Mouse (Mus musculus): ENCODE data around the gene Arhgap23. TPM values are rescaled to one million over a fixed set of nuclear protein-coding genes. Genes with fewer than 3 reads are reported as not detected.

Arhgap23 gene
- polyA plus RNA-seq, 1 experiment from 2014 or later, result 9.3 TPM

GRCm38 (mm10) chr11:97521741-97522474, 106.6 kb downstream of the Arhgap23 start:
- Histone ChIP-seq H3K27ac (no peak overlapping the region), H3K9me3 (replicated peaks) (no peaks in the 10 kb centered on the region), H3K4me2 (replicated peaks) (no peak overlapping the region), H3K9ac (no peak overlapping the region), H3K27me3 (no peaks in the 10 kb centered on the region), H3K36me3 (peaks cover 68% of the 10 kb centered on the region), H3K4me1 (peaks cover 19% of the 10 kb centered on the region), H3K4me3 (no peak overlapping the region)
- WGBS, result 82% methylated on average over 29 of the region's 29 CpGs
- no peak for ATAC-seq (ENCODE audit: low FRiP score)

DNA sequence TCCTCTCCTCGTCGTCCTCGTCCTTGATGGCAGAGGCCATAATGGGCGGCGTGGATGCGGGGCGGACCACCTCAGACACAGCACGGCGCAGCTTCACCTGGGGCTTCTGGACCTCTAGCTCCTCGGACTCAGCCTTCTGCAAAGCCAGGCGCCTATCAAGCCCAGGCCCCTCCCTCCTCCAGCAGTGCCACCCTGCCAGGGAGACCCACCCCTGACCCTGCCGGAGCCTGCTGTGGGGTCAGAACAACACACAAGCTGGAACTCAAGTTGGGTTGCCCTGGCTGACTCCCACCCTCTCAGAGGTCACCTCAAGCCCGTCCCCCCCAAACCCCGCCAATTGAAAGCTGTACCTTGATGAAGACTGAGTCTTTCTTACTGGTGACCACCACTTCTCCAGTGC, 107.8 kb downstream of the Arhgap23 start:
- H3K9ac ChIP-seq, result no peak overlapping the region
- no peak overlapping the region for H3K4me2 ChIP-seq (replicated peaks)
- no peak for ATAC-seq (ENCODE audit: low FRiP score)
- 82% methylated on average over 14 of the region's 14 CpGs for WGBS
- H3K9me3 ChIP-seq (replicated peaks), result no peaks in the 10 kb centered on the region
- H3K27me3 ChIP-seq, result no peaks in the 10 kb centered on the region
- no peak overlapping the region for H3K4me3 ChIP-seq
- peaks cover 65% of the 10 kb centered on the region for H3K36me3 ChIP-seq
- H3K27ac ChIP-seq, result no peak overlapping the region
- peaks cover 19% of the 10 kb centered on the region for H3K4me1 ChIP-seq

DNA sequence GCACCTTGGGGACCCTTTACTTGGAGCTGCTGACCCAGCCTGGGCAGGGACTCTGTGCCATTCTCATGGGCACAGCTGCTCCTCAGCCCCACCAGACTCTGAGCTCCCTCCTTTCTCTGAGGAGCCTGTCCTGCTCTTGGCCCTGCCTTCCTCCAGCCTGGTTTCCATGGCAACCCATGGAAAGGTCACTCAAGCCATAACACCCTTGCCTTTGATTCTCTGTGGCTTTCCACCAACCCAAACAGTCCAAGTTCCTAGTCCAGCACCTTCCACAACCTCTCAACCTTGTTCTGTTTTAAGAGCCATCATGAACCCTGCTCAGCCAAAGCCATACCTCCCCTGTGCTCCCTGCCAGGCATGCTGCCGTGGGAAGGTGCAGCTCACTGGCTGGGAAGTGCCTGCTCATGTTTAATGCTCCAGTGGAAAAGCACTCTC, 108.5 kb downstream of the Arhgap23 start:
- peaks cover 62% of the 10 kb centered on the region for H3K36me3 ChIP-seq
- H3K4me2 ChIP-seq (replicated peaks), result 0 out of 2 replicates have a peak overlapping the region, but pooled peaks have one; percentile 11
- H3K9me3 ChIP-seq (replicated peaks), result no peaks in the 10 kb centered on the region
- peak; percentile 51; the same call in 1 of the 2 replicates for ATAC-seq (ENCODE audit: low FRiP score)
- peak overlapping the region; percentile 77 for H3K27ac ChIP-seq
- H3K9ac ChIP-seq, result peak overlapping the region; percentile 13; the same call in 1 of the 2 replicates
- WGBS, result 0% methylated on average over 1 of the region's 1 CpGs
- H3K27me3 ChIP-seq, result no peaks in the 10 kb centered on the region
- peaks cover 19% of the 10 kb centered on the region for H3K4me1 ChIP-seq
- H3K4me3 ChIP-seq, result no peak overlapping the region

- Histone ChIP-seq H3K9ac (peak overlapping the region; percentile 13; the same call in 1 of the 2 replicates), H3K27me3 (no peaks in the 10 kb centered on the region), H3K36me3 (peaks cover 61% of the 10 kb centered on the region), H3K27ac (peak overlapping the region; percentile 77), H3K4me2 (replicated peaks) (no peak overlapping the region), H3K9me3 (replicated peaks) (no peaks in the 10 kb centered on the region), H3K4me1 (peaks cover 19% of the 10 kb centered on the region), H3K4me3 (no peak overlapping the region)
- no peak for ATAC-seq (ENCODE audit: low FRiP score)
- WGBS, result 48% methylated on average over 9 of the region's 9 CpGs
Measured at GRCm38 (mm10) chr11:97524306-97524705, 109.0 kb downstream of the Arhgap23 start.

GRCm38 (mm10) chr11:97525313-97525712, 110.0 kb downstream of the Arhgap23 start:
- WGBS, result 88% methylated on average over 6 of the region's 6 CpGs
- H3K4me1 ChIP-seq, result peaks cover 19% of the 10 kb centered on the region
- ATAC-seq (ENCODE audit: low FRiP score), result no peak
- H3K4me3 ChIP-seq, result no peak overlapping the region
- H3K9ac ChIP-seq, result no peak overlapping the region
- peaks cover 54% of the 10 kb centered on the region for H3K36me3 ChIP-seq
- H3K4me2 ChIP-seq (replicated peaks), result no peak overlapping the region
- no peaks in the 10 kb centered on the region for H3K9me3 ChIP-seq (replicated peaks)
- H3K27ac ChIP-seq, result 0 out of 2 replicates have a peak overlapping the region, but pooled peaks have one; percentile 31
- no peaks in the 10 kb centered on the region for H3K27me3 ChIP-seq

GRCm38 (mm10) chr11:97528282-97528808, 113.0 kb downstream of the Arhgap23 start:
- Histone ChIP-seq H3K36me3 (peaks cover 27% of the 10 kb centered on the region), H3K27me3 (peaks cover 23% of the 10 kb centered on the region), H3K4me2 (replicated peaks) (no peak overlapping the region), H3K4me1 (peaks cover 32% of the 10 kb centered on the region), H3K4me3 (no peak overlapping the region), H3K9me3 (replicated peaks) (no peaks in the 10 kb centered on the region), H3K9ac (no peak overlapping the region), H3K27ac (no peak overlapping the region)
- WGBS, result 80% methylated on average over 18 of the region's 18 CpGs
- no peak for ATAC-seq (ENCODE audit: low FRiP score)

DNA sequence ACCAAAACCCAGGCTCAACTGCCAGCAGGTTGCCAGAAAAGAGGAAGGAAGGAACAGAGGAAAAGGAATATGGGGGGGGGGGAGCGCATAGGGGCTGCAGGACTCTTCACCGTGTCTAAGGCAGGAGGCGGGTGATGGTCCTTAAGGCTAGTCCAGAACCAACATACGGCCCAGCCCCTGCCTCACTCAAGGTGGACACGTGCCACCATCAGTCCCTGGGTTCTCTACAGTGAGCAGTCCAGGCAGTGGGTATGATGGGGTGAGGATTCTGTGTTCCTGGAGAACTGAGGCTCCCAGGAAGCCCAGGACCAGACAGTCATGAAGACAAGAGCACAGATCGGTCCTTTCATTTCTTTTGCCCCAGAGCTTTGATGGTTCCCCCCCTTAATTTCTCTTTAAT, 114.7 kb downstream of the Arhgap23 start:
- Histone ChIP-seq H3K4me3 (no peak overlapping the region), H3K9me3 (replicated peaks) (no peaks in the 10 kb centered on the region), H3K9ac (no peak overlapping the region), H3K27ac (no peak overlapping the region), H3K4me1 (peaks cover 28% of the 10 kb centered on the region), H3K36me3 (peaks cover 26% of the 10 kb centered on the region), H3K4me2 (replicated peaks) (no peak overlapping the region), H3K27me3 (peaks cover 40% of the 10 kb centered on the region)
- 87% methylated on average over 5 of the region's 6 CpGs for WGBS
- ATAC-seq (ENCODE audit: low FRiP score), result no peak

- Histone ChIP-seq H3K4me3 (no peak overlapping the region), H3K9ac (peak overlapping the region; percentile 39; the same call in 1 of the 2 replicates), H3K4me1 (peaks cover 29% of the 10 kb centered on the region), H3K9me3 (replicated peaks) (no peaks in the 10 kb centered on the region), H3K4me2 (replicated peaks) (no peak overlapping the region), H3K27ac (no peak overlapping the region), H3K36me3 (peaks cover 18% of the 10 kb centered on the region), H3K27me3 (peaks cover 49% of the 10 kb centered on the region)
- no peak for ATAC-seq (ENCODE audit: low FRiP score)
- WGBS, result 61% methylated on average over 5 of the region's 5 CpGs
Measured at GRCm38 (mm10) chr11:97530961-97531360, 115.6 kb downstream of the Arhgap23 start.

- Histone ChIP-seq H3K9ac (peak overlapping the region; percentile 46), H3K4me3 (peak overlapping the region; percentile 35), H3K9me3 (replicated peaks) (no peaks in the 10 kb centered on the region), H3K4me1 (peaks cover 33% of the 10 kb centered on the region), H3K4me2 (replicated peaks) (peak overlapping the region; percentile 72), H3K36me3 (peaks cover 14% of the 10 kb centered on the region), H3K27me3 (peaks cover 56% of the 10 kb centered on the region), H3K27ac (no peak overlapping the region)
- WGBS, result 7% methylated on average over 46 of the region's 46 CpGs
- ATAC-seq (ENCODE audit: low FRiP score), result peak; percentile 60
Measured at GRCm38 (mm10) chr11:97531381-97532260, 116.3 kb downstream of the Arhgap23 start.

DNA sequence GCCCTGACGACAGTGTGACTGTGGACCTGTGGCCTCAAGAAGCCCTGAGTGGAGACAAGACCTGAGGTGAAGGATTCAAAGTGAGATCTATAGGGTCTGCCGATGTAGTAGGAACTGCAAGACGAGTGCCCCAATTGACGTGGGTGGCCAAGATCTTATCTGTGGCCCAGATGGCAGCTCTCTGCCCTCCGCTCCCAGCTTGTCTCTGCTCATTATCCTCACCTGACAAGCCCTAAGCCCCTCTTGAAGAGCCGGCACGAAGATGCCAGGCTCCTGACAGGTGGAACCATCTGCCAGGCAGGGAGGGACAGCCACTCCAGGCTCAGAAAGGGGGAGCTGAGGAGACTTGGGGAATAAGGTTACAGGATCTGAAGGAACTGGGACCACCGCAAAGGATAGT, 117.0 kb downstream of the Arhgap23 start:
- ATAC-seq (ENCODE audit: low FRiP score), result no peak; the same call in 1 of the 2 replicates
- H3K27ac ChIP-seq, result no peak overlapping the region
- 0 out of 2 replicates have a peak overlapping the region, but pooled peaks have one; percentile 35 for H3K4me3 ChIP-seq
- H3K27me3 ChIP-seq, result peaks cover 63% of the 10 kb centered on the region
- H3K36me3 ChIP-seq, result peaks cover 14% of the 10 kb centered on the region
- H3K4me2 ChIP-seq (replicated peaks), result peak overlapping the region; percentile 72; the same call in 1 of the 2 replicates
- no peaks in the 10 kb centered on the region for H3K9me3 ChIP-seq (replicated peaks)
- H3K4me1 ChIP-seq, result peaks cover 41% of the 10 kb centered on the region
- peak overlapping the region; percentile 46; the same call in 1 of the 2 replicates for H3K9ac ChIP-seq
- WGBS, result 22% methylated on average over 8 of the region's 8 CpGs

- peak overlapping the region; percentile 72; the same call in 1 of the 2 replicates for H3K4me2 ChIP-seq (replicated peaks)
- ATAC-seq (ENCODE audit: low FRiP score), result no peak
- H3K9ac ChIP-seq, result no peak overlapping the region
- peaks cover 46% of the 10 kb centered on the region for H3K4me1 ChIP-seq
- no peak overlapping the region for H3K27ac ChIP-seq
- H3K4me3 ChIP-seq, result 0 out of 2 replicates have a peak overlapping the region, but pooled peaks have one; percentile 4
- H3K27me3 ChIP-seq, result peaks cover 70% of the 10 kb centered on the region
- H3K9me3 ChIP-seq (replicated peaks), result no peaks in the 10 kb centered on the region
- H3K36me3 ChIP-seq, result peaks cover 14% of the 10 kb centered on the region
- WGBS, result 6% methylated on average over 19 of the region's 20 CpGs
Measured at GRCm38 (mm10) chr11:97532950-97533582, 117.7 kb downstream of the Arhgap23 start.

Data from hindbrain, embryonic 12.5 days (tissue).